Mouse (Mus musculus): ENCODE data around the gene Rbm20. TPM values are rescaled to one million over a fixed set of nuclear protein-coding genes. Genes with fewer than 3 reads are reported as not detected.

Gene Rbm20
- polyA plus RNA-seq, 1 experiment from 2014 or later = 0.33 TPM

GRCm38 (mm10) chr19:53808041-53808777, 131.1 kb downstream of the Rbm20 start:
- Histone ChIP-seq H3K27ac (peak overlapping the region; percentile 88), H3K4me3 (replicated peaks) (no peak overlapping the region), H3K4me1 (replicated peaks) (peaks cover 76% of the 10 kb centered on the region), H3K9ac (peak overlapping the region; percentile 49), H3K36me3 (no peaks in the 10 kb centered on the region), H3K27me3 (no peaks in the 10 kb centered on the region), H3K9me3 (replicated peaks) (no peaks in the 10 kb centered on the region), H3K4me2 (peak overlapping the region; percentile 58)
- DNase-seq (no peak), ATAC-seq (ENCODE audit: low read depth) (peak; percentile 46)
- 27% methylated on average over 15 of the region's 15 CpGs for WGBS (ENCODE audit: insufficient replicate concordance)

GRCm38 (mm10) chr19:53809185-53809861, 132.2 kb downstream of the Rbm20 start:
- Histone ChIP-seq H3K9me3 (replicated peaks) (no peaks in the 10 kb centered on the region), H3K4me2 (peak overlapping the region; percentile 58), H3K4me1 (replicated peaks) (peaks cover 64% of the 10 kb centered on the region), H3K4me3 (replicated peaks) (peak overlapping the region; percentile 2; the same call in 1 of the 2 replicates), H3K27ac (peak overlapping the region; percentile 88), H3K27me3 (no peaks in the 10 kb centered on the region), H3K9ac (peak overlapping the region; percentile 37), H3K36me3 (no peaks in the 10 kb centered on the region)
- 18% methylated on average over 7 of the region's 7 CpGs for WGBS (ENCODE audit: insufficient replicate concordance)
- ATAC-seq (ENCODE audit: low read depth) (peak; percentile 74), DNase-seq (peak; percentile 56)

- H3K4me1 ChIP-seq (replicated peaks) = peaks cover 58% of the 10 kb centered on the region
- H3K27me3 ChIP-seq = no peaks in the 10 kb centered on the region
- H3K4me2 ChIP-seq = peak overlapping the region; percentile 58
- DNase-seq = peak; percentile 73
- peak; percentile 91 for ATAC-seq (ENCODE audit: low read depth)
- 22% methylated on average over 7 of the region's 7 CpGs for WGBS (ENCODE audit: insufficient replicate concordance)
- H3K36me3 ChIP-seq = no peaks in the 10 kb centered on the region
- H3K9ac ChIP-seq = peak overlapping the region; percentile 37
- peak overlapping the region; percentile 88 for H3K27ac ChIP-seq
- no peaks in the 10 kb centered on the region for H3K9me3 ChIP-seq (replicated peaks)
- peak overlapping the region; percentile 2; the same call in 1 of the 2 replicates for H3K4me3 ChIP-seq (replicated peaks)
These were observed 132.9 kb downstream of the Rbm20 start for GRCm38 (mm10) chr19:53810024-53810423.

- no peak overlapping the region for H3K4me3 ChIP-seq (replicated peaks)
- ATAC-seq (ENCODE audit: low read depth) = no peak
- peak overlapping the region; percentile 58 for H3K4me2 ChIP-seq
- no peaks in the 10 kb centered on the region for H3K9me3 ChIP-seq (replicated peaks)
- H3K27ac ChIP-seq = peak overlapping the region; percentile 88; the same call in 1 of the 2 replicates
- no peaks in the 10 kb centered on the region for H3K27me3 ChIP-seq
- peak overlapping the region; percentile 37; the same call in 1 of the 2 replicates for H3K9ac ChIP-seq
- H3K36me3 ChIP-seq = no peaks in the 10 kb centered on the region
- WGBS (ENCODE audit: insufficient replicate concordance) = 55% methylated on average over 3 of the region's 3 CpGs
- peaks cover 59% of the 10 kb centered on the region for H3K4me1 ChIP-seq (replicated peaks)
- DNase-seq = no peak
These were observed 133.5 kb downstream of the Rbm20 start for GRCm38 (mm10) chr19:53810584-53810983.

- ATAC-seq (ENCODE audit: low read depth) = no peak
- H3K27me3 ChIP-seq = no peaks in the 10 kb centered on the region
- no peak overlapping the region for H3K4me3 ChIP-seq (replicated peaks)
- no peak overlapping the region for H3K9ac ChIP-seq
- WGBS (ENCODE audit: insufficient replicate concordance) = 88% methylated on average over 5 of the region's 5 CpGs
- peaks cover 64% of the 10 kb centered on the region for H3K4me1 ChIP-seq (replicated peaks)
- DNase-seq = no peak
- H3K36me3 ChIP-seq = no peaks in the 10 kb centered on the region
- H3K4me2 ChIP-seq = no peak overlapping the region
- H3K9me3 ChIP-seq (replicated peaks) = no peaks in the 10 kb centered on the region
- no peak overlapping the region for H3K27ac ChIP-seq
These were observed 136.5 kb downstream of the Rbm20 start for GRCm38 (mm10) chr19:53813576-53813975.

GRCm38 (mm10) chr19:53815714-53816113, 138.6 kb downstream of the Rbm20 start:
- H3K27ac ChIP-seq = no peak overlapping the region
- no peaks in the 10 kb centered on the region for H3K36me3 ChIP-seq
- ATAC-seq (ENCODE audit: low read depth) = no peak
- H3K9me3 ChIP-seq (replicated peaks) = no peaks in the 10 kb centered on the region
- no peaks in the 10 kb centered on the region for H3K27me3 ChIP-seq
- no peak overlapping the region for H3K4me3 ChIP-seq (replicated peaks)
- H3K4me2 ChIP-seq = no peak overlapping the region
- no peak overlapping the region for H3K9ac ChIP-seq
- 76% methylated on average over 4 of the region's 4 CpGs for WGBS (ENCODE audit: insufficient replicate concordance)
- peaks cover 64% of the 10 kb centered on the region for H3K4me1 ChIP-seq (replicated peaks)
- DNase-seq = no peak

GRCm38 (mm10) chr19:53816242-53816641, 139.1 kb downstream of the Rbm20 start:
- H3K4me1 ChIP-seq (replicated peaks) = peaks cover 64% of the 10 kb centered on the region
- no peak for DNase-seq
- 74% methylated on average over 11 of the region's 11 CpGs for WGBS (ENCODE audit: insufficient replicate concordance)

GRCm38 (mm10) chr19:53819299-53819698, 142.2 kb downstream of the Rbm20 start:
- peak; percentile 94 for ATAC-seq (ENCODE audit: low read depth)
- Histone ChIP-seq H3K9me3 (replicated peaks) (no peaks in the 10 kb centered on the region), H3K36me3 (no peaks in the 10 kb centered on the region), H3K27ac (peak overlapping the region; percentile 86), H3K4me3 (replicated peaks) (no peak overlapping the region), H3K27me3 (no peaks in the 10 kb centered on the region), H3K4me1 (replicated peaks) (peaks cover 77% of the 10 kb centered on the region), H3K4me2 (peak overlapping the region; percentile 42), H3K9ac (peak overlapping the region; percentile 51)
- peak; percentile 57 for DNase-seq
- 23% methylated on average over 6 of the region's 6 CpGs for WGBS (ENCODE audit: insufficient replicate concordance)

More at GRCm38 (mm10) chr19:53816242-53816641, 139.1 kb downstream of the Rbm20 start:
- Histone ChIP-seq H3K27me3 (no peaks in the 10 kb centered on the region), H3K4me3 (replicated peaks) (no peak overlapping the region), H3K36me3 (no peaks in the 10 kb centered on the region), H3K9me3 (replicated peaks) (no peaks in the 10 kb centered on the region), H3K27ac (no peak overlapping the region), H3K9ac (no peak overlapping the region), H3K4me2 (no peak overlapping the region)
- ATAC-seq (ENCODE audit: low read depth) = no peak

- Histone ChIP-seq H3K27ac (peak overlapping the region; percentile 72), H3K27me3 (no peaks in the 10 kb centered on the region), H3K4me1 (replicated peaks) (peaks cover 66% of the 10 kb centered on the region), H3K4me3 (replicated peaks) (no peak overlapping the region), H3K9ac (peak overlapping the region; percentile 4; the same call in 1 of the 2 replicates), H3K9me3 (replicated peaks) (no peaks in the 10 kb centered on the region), H3K36me3 (no peaks in the 10 kb centered on the region), H3K4me2 (peak overlapping the region; percentile 10; the same call in 1 of the 2 replicates)
- DNase-seq (no peak), ATAC-seq (ENCODE audit: low read depth) (no peak)
- 49% methylated on average over 13 of the region's 13 CpGs for WGBS (ENCODE audit: insufficient replicate concordance)
These were observed 144.4 kb downstream of the Rbm20 start for GRCm38 (mm10) chr19:53821241-53822120.

- Histone ChIP-seq H3K4me1 (replicated peaks) (peaks cover 46% of the 10 kb centered on the region), H3K27ac (peak overlapping the region; percentile 58), H3K9me3 (replicated peaks) (no peaks in the 10 kb centered on the region), H3K36me3 (no peaks in the 10 kb centered on the region), H3K27me3 (no peaks in the 10 kb centered on the region), H3K9ac (peak overlapping the region; percentile 61), H3K4me3 (replicated peaks) (peak overlapping the region; percentile 56), H3K4me2 (peak overlapping the region; percentile 60)
- DNase-seq (no peak), ATAC-seq (ENCODE audit: low read depth) (no peak)
- WGBS (ENCODE audit: insufficient replicate concordance) = 46% methylated on average over 6 of the region's 6 CpGs
These were observed 146.7 kb downstream of the Rbm20 start for GRCm38 (mm10) chr19:53823847-53824246.
